Mouse (Mus musculus) layer of hippocampus, adult 18-20 months (tissue): ENCODE measurements around the gene Fam208a. TPM values are rescaled to one million over a fixed set of nuclear protein-coding genes. Genes with fewer than 3 reads are reported as not detected.

ENCODE experiments used
- DNase-seq, 2 experiments: peaks; one replicate each; pipeline ENCODE4 v3.0.0; 2022; ENCODE audit warnings: low spot score in 2 of 2
- long read RNA-seq: library from polyadenylated mRNA; stranded (forward); transcript quantifications from one replicate; pipeline ENCODE4 v2.0.0, GENCODE M21; 2021
- total RNA-seq, 2 experiments: library from RNA; stranded (reverse); gene quantifications; 2 replicates each; pipeline ENCODE4 v1.2.3; 2021

Gene Fam208a
- total RNA-seq: 10 to 100 TPM; 29.4 to 30.6 TPM
- long read RNA-seq, partial matches to known transcripts: 4 of 17 reads
- long read RNA-seq, other reads (novel, unspliced or antisense): 13 of 17 reads

GRCm38 (mm10) chr14:27428573-27428972 is at the start of gene Fam208a:
TSS of gene Fam208a (plus strand) at chr14:27428834.
- DNase-seq: peak; percentile 91 to 95

GRCm38 (mm10) chr14:27379404-27379803 is 49.2 kb upstream of the Fam208a start:
- DNase-seq: no peak

GRCm38 (mm10) chr14:27381459-27381858 is 47.2 kb upstream of the Fam208a start:
- no peak for DNase-seq

GRCm38 (mm10) chr14:27383321-27383830 is 45.3 kb upstream of the Fam208a start:
- no peak for DNase-seq

GRCm38 (mm10) chr14:27384143-27384542 is 44.5 kb upstream of the Fam208a start:
- no peak for DNase-seq

- no peak for DNase-seq
Observed at GRCm38 (mm10) chr14:27388616-27389015, 40.0 kb upstream of the Fam208a start.

- DNase-seq: no peak
Observed at GRCm38 (mm10) chr14:27389722-27390121, 38.9 kb upstream of the Fam208a start.

- DNase-seq: no peak
Observed at GRCm38 (mm10) chr14:27390663-27391062, 38.0 kb upstream of the Fam208a start.

GRCm38 (mm10) chr14:27391776-27392308 is 36.8 kb upstream of the Fam208a start:
- no peak for DNase-seq

GRCm38 (mm10) chr14:27392660-27393059 is 36.0 kb upstream of the Fam208a start:
- no peak for DNase-seq

- DNase-seq: no peak
Observed at GRCm38 (mm10) chr14:27393806-27394205, 34.8 kb upstream of the Fam208a start.

- no peak for DNase-seq
Observed at GRCm38 (mm10) chr14:27396424-27396823, 32.2 kb upstream of the Fam208a start.

- DNase-seq: no peak
Observed at GRCm38 (mm10) chr14:27397526-27397925, 31.1 kb upstream of the Fam208a start.

- DNase-seq: no peak
Observed at GRCm38 (mm10) chr14:27400495-27400894, 28.1 kb upstream of the Fam208a start.

GRCm38 (mm10) chr14:27401717-27402278 is 26.8 kb upstream of the Fam208a start:
- no peak for DNase-seq

- no peak for DNase-seq
Observed at GRCm38 (mm10) chr14:27402332-27403250, 26.0 kb upstream of the Fam208a start.

GRCm38 (mm10) chr14:27405452-27405851 is 23.2 kb upstream of the Fam208a start:
- no peak for DNase-seq

GRCm38 (mm10) chr14:27405947-27406346 is 22.7 kb upstream of the Fam208a start:
- DNase-seq: no peak

- no peak for DNase-seq
Observed at GRCm38 (mm10) chr14:27408240-27408639, 20.4 kb upstream of the Fam208a start.

GRCm38 (mm10) chr14:27409662-27410061 is 19.0 kb upstream of the Fam208a start:
- no peak for DNase-seq

- no peak for DNase-seq
Observed at GRCm38 (mm10) chr14:27411492-27411891, 17.1 kb upstream of the Fam208a start.

- no peak for DNase-seq
Observed at GRCm38 (mm10) chr14:27412699-27413098, 15.9 kb upstream of the Fam208a start.
